Mouse (Mus musculus): Measurements from ENCODE around the gene St8sia2. TPM values are rescaled to one million over a fixed set of nuclear protein-coding genes. Genes with fewer than 3 reads are reported as not detected.

The St8sia2 gene
- 72.4 and 82.2 TPM in 2 replicates for polyA plus RNA-seq (2012; rRNA removed)

GRCm38 (mm10) chr7:74013601-74014175 lies at the start of gene St8sia2:
St8sia2 (minus strand) TSS chr7:74013690.

Data from central nervous system, embryonic 18 days (tissue).